Mouse (Mus musculus) limb, embryonic 13.5 days (tissue): Measurements from ENCODE around the gene Nxph3. TPM values are rescaled to one million over a fixed set of nuclear protein-coding genes. Genes with fewer than 3 reads are reported as not detected.

Experiments
- ATAC-seq: fragments of 200-750 bp; cut with Nextera tagmentation; 2 replicates; pipeline ENCODE4 v1.8.0; 2017; ENCODE audit warnings: low read depth, moderate number of reproducible peaks, moderate TSS enrichment; ENCODE audit not compliant: low FRiP score
- H3K27ac ChIP-seq: fragments of 300-500 bp; sonication (generic); 2 replicates; pipeline ENCODE4 v1.5.1; 2015; ENCODE audit warnings: inconsistent platforms, mild to moderate bottlenecking, moderate library complexity
- H3K27me3 ChIP-seq: fragments of 300-500 bp; sonication (generic); 2 replicates; pipeline ENCODE4 v1.6.1; 2015; ENCODE audit warnings: mild to moderate bottlenecking, inconsistent platforms
- H3K36me3 ChIP-seq: fragments of 300-500 bp; sonication (generic); 2 replicates; pipeline ENCODE4 v1.6.1; 2015; ENCODE audit warnings: inconsistent platforms, mild to moderate bottlenecking, moderate library complexity
- H3K4me1 ChIP-seq: fragments of 300-500 bp; sonication (generic); 2 replicates; pipeline ENCODE4 v1.6.1; 2015; ENCODE audit warnings: inconsistent platforms
- H3K4me2 ChIP-seq: fragments of 300-500 bp; sonication (generic); replicated peaks from 2 replicates; pipeline ENCODE4 v1.6.1; 2015; ENCODE audit warnings: inconsistent platforms, mild to moderate bottlenecking, moderate library complexity
- H3K4me3 ChIP-seq: fragments of 300-500 bp; sonication (generic); 2 replicates; pipeline ENCODE4 v1.5.1; 2015; ENCODE audit warnings: moderate library complexity, mild to moderate bottlenecking, inconsistent platforms
- H3K9ac ChIP-seq: fragments of 300-500 bp; sonication (generic); 2 replicates; pipeline ENCODE4 v1.6.1; 2015; ENCODE audit warnings: mild to moderate bottlenecking, inconsistent platforms
- H3K9me3 ChIP-seq: fragments of 300-500 bp; sonication (generic); 2 replicates; pipeline ENCODE4 v1.6.1; 2016; ENCODE audit warnings: inconsistent platforms
- WGBS: fragments of 180-500 bp; shearing (Covaris S2); methylation state at CpG from one replicate; pipeline ENCODE4 v1.1.7; 2015; 5-methylcytosine and 5-hydroxymethylcytosine counted together
- polyA plus RNA-seq: library from polyadenylated mRNA; unstranded; fragments of >200 nt; fragmentation: Nextera tagmentation; extraction: Ambion mirVana; gene quantifications from 2 replicates; pipeline ENCODE4 v1.2.1, GENCODE M21; 2015

Nxph3 gene
- polyA plus RNA-seq, 1 experiment from 2014 or later: 1.1 TPM

- 70% methylated on average over 15 of the region's 15 CpGs for WGBS
- 0 out of 2 replicates have a peak, but pooled peaks have one; percentile 16 for ATAC-seq
- Histone ChIP-seq H3K9me3 (no peaks in the 10 kb centered on the region), H3K27me3 (peaks cover 27% of the 10 kb centered on the region), H3K4me1 (peaks cover 41% of the 10 kb centered on the region), H3K9ac (no peak overlapping the region), H3K36me3 (no peaks in the 10 kb centered on the region), H3K4me3 (no peak overlapping the region), H3K27ac (no peak overlapping the region), H3K4me2 (no peak overlapping the region)
Observed at GRCm38 (mm10) chr11:95538378-95539104, 24.2 kb upstream of the Nxph3 start.

DNA sequence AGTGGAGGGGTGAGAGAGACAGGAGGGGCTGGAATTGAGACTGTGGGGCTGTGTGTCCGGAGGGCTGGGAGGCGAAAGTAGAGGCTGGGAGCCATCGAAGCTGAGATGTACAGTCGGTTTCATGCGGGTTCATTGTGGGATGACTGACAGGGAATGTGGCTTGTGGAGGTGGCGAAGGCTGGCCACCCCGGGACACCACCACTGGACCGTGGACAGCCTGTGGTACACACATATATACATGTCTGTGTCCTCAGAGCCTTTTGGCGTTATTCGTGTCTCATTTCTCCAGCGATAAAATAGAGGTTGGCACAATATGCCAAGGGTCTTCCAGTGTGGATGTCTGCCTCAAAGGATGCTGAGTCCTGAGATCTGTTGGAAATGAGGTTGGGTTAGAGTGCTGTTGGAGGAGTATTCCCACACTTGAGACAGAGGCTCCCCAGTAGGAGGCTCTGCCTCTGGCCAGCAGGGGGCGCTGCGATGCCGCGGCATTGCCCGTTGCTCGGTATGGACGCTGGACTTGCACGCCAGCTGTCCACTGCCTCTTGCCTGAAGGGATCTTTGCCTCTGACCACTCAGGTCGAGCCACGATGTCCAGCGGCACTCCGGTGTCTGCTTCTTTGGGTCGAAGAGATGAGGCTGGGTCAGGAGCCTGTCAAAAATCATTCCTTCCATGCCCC lies 19.3 kb upstream of the Nxph3 start:
- Histone ChIP-seq H3K4me1 (peaks cover 10% of the 10 kb centered on the region), H3K4me3 (peak overlapping the region; percentile 22; the same call in 1 of the 2 replicates), H3K36me3 (no peaks in the 10 kb centered on the region), H3K9ac (no peak overlapping the region), H3K27me3 (peaks cover 19% of the 10 kb centered on the region), H3K9me3 (no peaks in the 10 kb centered on the region), H3K4me2 (peak overlapping the region; percentile 56), H3K27ac (no peak overlapping the region)
- 19% methylated on average over 24 of the region's 24 CpGs for WGBS
- peak; percentile 84 for ATAC-seq

GRCm38 (mm10) chr11:95532353-95533072 lies 18.1 kb upstream of the Nxph3 start:
- 79% methylated on average over 13 of the region's 13 CpGs for WGBS
- peaks cover 19% of the 10 kb centered on the region for H3K27me3 ChIP-seq
- no peaks in the 10 kb centered on the region for H3K36me3 ChIP-seq
- H3K27ac ChIP-seq: no peak overlapping the region
- H3K4me3 ChIP-seq: no peak overlapping the region
- H3K9ac ChIP-seq: no peak overlapping the region
- no peaks in the 10 kb centered on the region for H3K9me3 ChIP-seq
- H3K4me2 ChIP-seq: no peak overlapping the region
- ATAC-seq: no peak
- H3K4me1 ChIP-seq: peaks cover 6% of the 10 kb centered on the region

- WGBS: 78% methylated on average over 3 of the region's 3 CpGs
- Histone ChIP-seq H3K4me2 (no peak overlapping the region), H3K27ac (no peak overlapping the region), H3K4me1 (peaks cover 8% of the 10 kb centered on the region; the same call in 1 of the 2 replicates), H3K36me3 (no peaks in the 10 kb centered on the region), H3K9me3 (no peaks in the 10 kb centered on the region), H3K4me3 (no peak overlapping the region), H3K9ac (no peak overlapping the region), H3K27me3 (peaks cover 3% of the 10 kb centered on the region; the same call in 1 of the 2 replicates)
- ATAC-seq: no peak
Observed at GRCm38 (mm10) chr11:95528231-95528630, 13.9 kb upstream of the Nxph3 start.

GRCm38 (mm10) chr11:95527307-95527706 lies 12.9 kb upstream of the Nxph3 start:
- H3K36me3 ChIP-seq: no peaks in the 10 kb centered on the region
- no peak overlapping the region for H3K9ac ChIP-seq
- H3K4me2 ChIP-seq: no peak overlapping the region
- H3K9me3 ChIP-seq: no peaks in the 10 kb centered on the region
- WGBS: 84% methylated on average over 8 of the region's 8 CpGs
- no peaks in the 10 kb centered on the region for H3K27me3 ChIP-seq
- ATAC-seq: no peak
- no peak overlapping the region for H3K27ac ChIP-seq
- H3K4me3 ChIP-seq: no peak overlapping the region
- peaks cover 8% of the 10 kb centered on the region; the same call in 1 of the 2 replicates for H3K4me1 ChIP-seq

DNA sequence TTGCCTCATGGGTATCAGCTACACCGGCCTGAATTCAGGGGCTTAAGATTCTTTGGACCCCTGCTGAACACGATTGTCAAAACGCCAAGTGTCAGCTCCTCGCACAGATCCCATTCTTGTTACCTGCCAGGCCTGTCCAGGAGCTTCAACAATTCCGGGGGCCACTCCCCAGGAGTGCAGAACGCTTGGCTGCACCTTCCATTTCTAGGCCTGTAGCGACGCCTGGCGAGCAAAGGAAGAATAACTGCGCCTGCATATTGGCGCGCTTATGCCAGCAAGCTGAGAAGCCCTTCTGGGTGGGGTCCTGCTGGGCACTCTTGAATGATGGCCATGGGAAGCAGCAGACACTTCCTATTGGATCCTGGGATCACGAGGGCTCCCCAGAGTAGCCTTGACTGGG lies 7.2 kb upstream of the Nxph3 start:
- H3K36me3 ChIP-seq: no peaks in the 10 kb centered on the region
- 2% methylated on average over 13 of the region's 13 CpGs for WGBS
- H3K4me1 ChIP-seq: peaks cover 40% of the 10 kb centered on the region
- no peaks in the 10 kb centered on the region for H3K9me3 ChIP-seq
- peak overlapping the region; percentile 22 for H3K4me3 ChIP-seq
- H3K4me2 ChIP-seq: peak overlapping the region; percentile 58
- no peak overlapping the region for H3K27ac ChIP-seq
- peak overlapping the region; percentile 31; the same call in 1 of the 2 replicates for H3K9ac ChIP-seq
- 0 out of 2 replicates have a peak, but pooled peaks cover 4% of the 10 kb centered on the region for H3K27me3 ChIP-seq
- no peak for ATAC-seq

GRCm38 (mm10) chr11:95520456-95521072 lies 6.2 kb upstream of the Nxph3 start:
- Histone ChIP-seq H3K9ac (no peak overlapping the region), H3K36me3 (no peaks in the 10 kb centered on the region), H3K4me1 (peaks cover 50% of the 10 kb centered on the region), H3K4me3 (0 out of 2 replicates have a peak overlapping the region, but pooled peaks have one; percentile 22), H3K27ac (no peak overlapping the region), H3K9me3 (no peaks in the 10 kb centered on the region), H3K27me3 (peaks cover 10% of the 10 kb centered on the region; the same call in 1 of the 2 replicates), H3K4me2 (peak overlapping the region; percentile 58)
- ATAC-seq: peak; percentile 46; the same call in 1 of the 2 replicates
- WGBS: 6% methylated on average over 27 of the region's 27 CpGs

DNA sequence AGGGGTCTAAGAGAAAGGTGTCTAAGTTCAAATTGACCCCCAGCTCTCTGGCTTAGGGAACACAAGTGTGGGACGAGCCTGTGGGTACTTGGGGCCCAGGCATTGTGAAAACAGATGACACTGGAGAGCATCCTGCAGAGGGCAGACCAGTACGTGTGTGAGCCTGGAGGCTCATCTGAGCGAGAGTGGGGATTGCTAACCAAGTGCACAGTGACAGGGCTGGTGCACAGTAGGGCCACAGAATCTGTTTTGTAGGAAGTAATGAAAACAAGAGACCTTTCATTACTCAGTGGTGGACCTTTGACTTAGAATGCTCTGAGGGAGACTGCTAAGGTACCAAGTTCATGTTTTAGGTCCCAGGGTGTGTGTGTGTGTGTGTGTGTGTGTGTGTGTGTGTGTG lies 5.6 kb upstream of the Nxph3 start:
- peaks cover 54% of the 10 kb centered on the region for H3K4me1 ChIP-seq
- no peaks in the 10 kb centered on the region for H3K9me3 ChIP-seq
- H3K4me3 ChIP-seq: no peak overlapping the region
- H3K27ac ChIP-seq: no peak overlapping the region
- WGBS: 61% methylated on average over 3 of the region's 3 CpGs
- no peak overlapping the region for H3K9ac ChIP-seq
- no peak for ATAC-seq
- H3K4me2 ChIP-seq: no peak overlapping the region
- no peaks in the 10 kb centered on the region for H3K36me3 ChIP-seq
- peaks cover 14% of the 10 kb centered on the region for H3K27me3 ChIP-seq

DNA sequence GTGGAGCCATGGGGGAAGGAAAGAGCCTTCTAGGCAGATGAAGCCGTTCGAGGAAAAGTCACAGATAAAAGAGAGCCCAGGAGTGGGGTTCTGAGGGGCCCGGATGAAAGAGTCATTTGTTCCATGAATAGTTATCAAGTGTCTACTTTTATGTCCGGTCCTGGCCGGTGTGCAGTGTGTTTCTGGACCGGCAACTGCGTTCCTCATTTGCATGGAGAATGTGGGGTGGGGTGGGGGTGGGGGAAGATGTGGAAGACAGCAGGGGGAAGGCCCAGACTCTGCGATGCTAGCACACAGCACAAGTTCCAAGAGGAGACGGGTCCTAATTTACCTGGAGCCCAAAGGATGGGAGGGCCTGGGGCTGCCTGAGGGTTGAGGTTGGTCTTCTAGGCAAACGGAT lies 4.9 kb upstream of the Nxph3 start:
- Histone ChIP-seq H3K4me2 (no peak overlapping the region), H3K9ac (no peak overlapping the region), H3K36me3 (no peaks in the 10 kb centered on the region), H3K4me1 (peaks cover 55% of the 10 kb centered on the region), H3K9me3 (no peaks in the 10 kb centered on the region), H3K4me3 (no peak overlapping the region), H3K27me3 (peaks cover 15% of the 10 kb centered on the region), H3K27ac (no peak overlapping the region)
- no peak for ATAC-seq
- 61% methylated on average over 10 of the region's 10 CpGs for WGBS

DNA sequence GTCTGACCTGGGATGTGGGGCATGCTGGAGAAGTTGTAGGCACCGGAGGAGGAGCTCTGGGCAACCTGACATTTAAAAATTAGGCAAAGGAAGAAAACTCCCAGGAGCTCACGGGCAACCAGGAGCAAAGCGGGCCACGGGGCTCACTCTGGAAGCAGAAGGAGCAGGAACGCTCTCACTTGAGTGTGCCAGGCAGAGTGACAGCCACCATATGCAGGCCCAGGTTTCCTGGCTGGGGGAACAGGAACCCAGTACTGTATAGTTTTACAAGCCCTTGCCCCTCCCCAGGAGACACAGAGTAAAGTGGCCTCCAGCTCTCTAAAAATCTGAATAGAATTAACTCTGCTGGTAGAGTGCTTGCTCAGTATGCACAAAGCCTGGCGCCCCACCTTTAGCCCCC lies 2.8 kb upstream of the Nxph3 start:
- H3K4me3 ChIP-seq: no peak overlapping the region
- peak overlapping the region; percentile 36 for H3K4me2 ChIP-seq
- peaks cover 66% of the 10 kb centered on the region for H3K4me1 ChIP-seq

GRCm38 (mm10) chr11:95516491-95516911 lies 2.1 kb upstream of the Nxph3 start:
- Histone ChIP-seq H3K9me3 (no peaks in the 10 kb centered on the region), H3K4me2 (peak overlapping the region; percentile 36), H3K4me1 (peaks cover 62% of the 10 kb centered on the region), H3K9ac (0 out of 2 replicates have a peak overlapping the region, but pooled peaks have one; percentile 19), H3K36me3 (no peaks in the 10 kb centered on the region), H3K27me3 (peaks cover 40% of the 10 kb centered on the region), H3K4me3 (no peak overlapping the region), H3K27ac (peak overlapping the region; percentile 63; the same call in 1 of the 2 replicates)
- WGBS: 4% methylated on average over 5 of the region's 5 CpGs
- ATAC-seq: no peak

More for the DNA sequence above, 2.8 kb upstream of the Nxph3 start:
- Histone ChIP-seq H3K36me3 (no peaks in the 10 kb centered on the region), H3K27me3 (peaks cover 36% of the 10 kb centered on the region), H3K9me3 (no peaks in the 10 kb centered on the region), H3K9ac (no peak overlapping the region), H3K27ac (peak overlapping the region; percentile 63)
- 29% methylated on average over 6 of the region's 6 CpGs for WGBS
- ATAC-seq: no peak
